Mouse (Mus musculus) heart, adult 8-10 months (tissue): Measurements from ENCODE around the gene Rsph10b. TPM values are rescaled to one million over a fixed set of nuclear protein-coding genes. Genes with fewer than 3 reads are reported as not detected.

Experiments
- DNase-seq: peaks from one replicate; pipeline ENCODE4 v3.0.0; 2022; ENCODE audit warnings: low spot score
- total RNA-seq, 4 experiments: library from RNA; stranded (reverse); gene quantifications; 2 replicates each; pipeline ENCODE4 v1.2.4; 2022

The Rsph10b gene
- under 1 TPM; 0.13 to 0.37 (median 0.25) TPM for total RNA-seq

- no peak for DNase-seq
These were observed at the start of gene Rsph10b for GRCm38 (mm10) chr5:143932831-143933230. Rsph10b (plus strand) TSS chr5:143933035.

- DNase-seq = no peak
These were observed 47.6 kb upstream of the Rsph10b start for GRCm38 (mm10) chr5:143885274-143885673.

- no peak for DNase-seq
These were observed 42.1 kb upstream of the Rsph10b start for GRCm38 (mm10) chr5:143890741-143891140.

GRCm38 (mm10) chr5:143892255-143892886 is 40.5 kb upstream of the Rsph10b start:
- DNase-seq = no peak

GRCm38 (mm10) chr5:143893396-143893795 is 39.4 kb upstream of the Rsph10b start:
- no peak for DNase-seq

- DNase-seq = no peak
These were observed 35.1 kb upstream of the Rsph10b start, which contains the start of gene Ankrd61 for GRCm38 (mm10) chr5:143897635-143898330. Ankrd61 (minus strand) TSS chr5:143897685.

- DNase-seq = peak; percentile 39
These were observed 30.7 kb upstream of the Rsph10b start for GRCm38 (mm10) chr5:143902111-143902510.

- DNase-seq = no peak
These were observed 29.0 kb upstream of the Rsph10b start for GRCm38 (mm10) chr5:143903813-143904212.

- DNase-seq = no peak
These were observed 26.4 kb upstream of the Rsph10b start for GRCm38 (mm10) chr5:143906429-143906828.

GRCm38 (mm10) chr5:143908926-143909325 is 23.9 kb upstream of the Rsph10b start:
- no peak for DNase-seq

- DNase-seq = peak; percentile 98
These were observed 23.1 kb upstream of the Rsph10b start, which contains the start of the genes Aimp2 and Pms2 for GRCm38 (mm10) chr5:143909417-143910400. Aimp2 (minus strand) TSS chr5:143909847. Pms2 (plus strand) TSS chr5:143909964.

GRCm38 (mm10) chr5:143916221-143916620 is 16.6 kb upstream of the Rsph10b start:
- DNase-seq = no peak

GRCm38 (mm10) chr5:143917418-143917817 is 15.4 kb upstream of the Rsph10b start:
- peak; percentile 56 for DNase-seq

GRCm38 (mm10) chr5:143918120-143918519 is 14.7 kb upstream of the Rsph10b start:
- DNase-seq = no peak

- no peak for DNase-seq
These were observed 7.9 kb upstream of the Rsph10b start for GRCm38 (mm10) chr5:143924781-143925452.

- no peak for DNase-seq
These were observed 5.0 kb upstream of the Rsph10b start, which contains the start of gene Gm42421 for GRCm38 (mm10) chr5:143927875-143928274. Gm42421 (plus strand) TSS chr5:143928175.

GRCm38 (mm10) chr5:143929291-143929690 is 3.5 kb upstream of the Rsph10b start:
- DNase-seq = no peak

GRCm38 (mm10) chr5:143930656-143931055 is 2.2 kb upstream of the Rsph10b start:
- no peak for DNase-seq

- DNase-seq = no peak
These were observed 813 bp upstream of the Rsph10b start for GRCm38 (mm10) chr5:143931863-143932580.

GRCm38 (mm10) chr5:143933414-143933813 is 579 bp downstream of the Rsph10b start:
- DNase-seq = no peak
